Mouse (Mus musculus) kidney, postnatal 10 days (tissue): ENCODE measurements at regions not wholly inside any gene's neighbourhood (a gene's known extent, or its start where the extent isn't known, plus 50 kb on each side); places are given as distances from the start of the nearest gene placed in this dataset.
A peak's percentile ranks its signal among the peaks of the same experiment; 100 is the strongest.

ENCODE experiments used
- DNase-seq: peaks from one replicate; pipeline ENCODE4 v3.0.0; 2021; ENCODE audit warnings: mixed read lengths

DNA sequence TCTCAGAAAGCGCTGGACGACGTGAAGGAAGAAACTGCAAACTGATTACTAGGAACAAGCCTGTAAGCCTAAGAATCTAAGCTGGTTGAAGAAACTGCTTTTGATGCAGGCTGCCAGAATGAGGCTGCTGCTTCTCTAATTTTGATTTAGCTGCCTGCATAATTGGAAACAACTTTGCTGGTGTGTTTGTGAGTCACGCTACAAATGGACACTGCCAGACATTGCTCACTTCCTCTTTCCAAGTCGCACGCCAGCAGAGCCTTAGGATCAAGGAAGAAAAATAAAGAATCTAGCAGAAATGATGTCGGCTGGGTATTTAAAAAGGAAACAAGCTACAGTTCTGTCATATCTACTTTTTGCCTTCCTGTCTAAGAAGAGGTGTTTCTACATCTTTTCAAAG, 81.0 kb downstream of the A730046J19Rik start:
- DNase-seq = peak; percentile 3

DNA sequence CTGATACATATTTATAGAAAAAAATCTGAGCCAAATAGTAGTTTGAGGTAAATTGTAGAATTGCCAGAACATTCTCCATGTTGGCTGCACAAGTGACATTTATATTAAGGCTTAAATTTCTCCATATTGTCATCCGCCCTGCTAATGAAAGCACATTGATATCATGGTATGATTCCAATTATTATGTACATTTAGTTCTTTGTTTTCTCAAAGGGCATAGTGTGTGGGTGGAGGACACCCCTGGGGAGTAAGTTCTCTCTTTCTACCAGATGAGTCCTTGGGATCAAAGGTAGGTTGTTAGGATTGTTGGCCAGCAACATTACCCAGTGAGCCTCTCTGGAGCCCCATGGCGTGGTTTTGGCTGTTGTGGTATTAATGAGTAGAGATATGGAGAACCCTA, 51.7 kb upstream of the Alg13 start:
- no peak for DNase-seq
